Mouse (Mus musculus): ENCODE measurements around the gene Tsr2. TPM values are rescaled to one million over a fixed set of nuclear protein-coding genes. Genes with fewer than 3 reads are reported as not detected.

Tsr2 gene
- polyA plus RNA-seq, 1 experiment, result 7.1 TPM

- no peak for TF ChIP-seq GATA1 (IDR thresholded peaks at IDR 0.05; ENCODE audit: low read length)
Observed at GRCm38 (mm10) chrX:151055559-151055958, 40.8 kb downstream of the Tsr2 start.

GRCm38 (mm10) chrX:151054489-151054888 is 41.9 kb downstream of the Tsr2 start:
- no peak for TF ChIP-seq GATA1 (IDR thresholded peaks at IDR 0.05; ENCODE audit: low read length)

GRCm38 (mm10) chrX:151050337-151050736 is 46.0 kb downstream of the Tsr2 start:
- TF ChIP-seq GATA1 (IDR thresholded peaks at IDR 0.05; ENCODE audit: low read length), result no peak

- TF ChIP-seq GATA1 (IDR thresholded peaks at IDR 0.05; ENCODE audit: low read length), result no peak
Observed at GRCm38 (mm10) chrX:151049661-151050215, 46.6 kb downstream of the Tsr2 start.

- no peak for TF ChIP-seq GATA1 (IDR thresholded peaks at IDR 0.05; ENCODE audit: low read length)
Observed at GRCm38 (mm10) chrX:151047431-151048058, 48.8 kb downstream of the Tsr2 start.

GRCm38 (mm10) chrX:151046777-151047430 is 49.4 kb downstream of the Tsr2 start:
- TF ChIP-seq GATA1 (IDR thresholded peaks at IDR 0.05; ENCODE audit: low read length), result no peak

GRCm38 (mm10) chrX:151046321-151046720 is 50.0 kb downstream of the Tsr2 start:
- no peak for TF ChIP-seq GATA1 (IDR thresholded peaks at IDR 0.05; ENCODE audit: low read length)

- TF ChIP-seq GATA1 (IDR thresholded peaks at IDR 0.05; ENCODE audit: low read length), result no peak
Observed at GRCm38 (mm10) chrX:151045850-151046249, 50.5 kb downstream of the Tsr2 start, which contains the start of gene Fgd1. Gene Fgd1, plus strand, starts transcription at chrX:151046150.

- TF ChIP-seq GATA1 (IDR thresholded peaks at IDR 0.05; ENCODE audit: low read length), result no peak
Observed at GRCm38 (mm10) chrX:151041223-151041622, 55.1 kb downstream of the Tsr2 start.

Other genes starting within 250 kb of the Tsr2 start
- 0.71 and 1.1 TPM in 2 replicates for gene Gnl3l, start 79.2 kb downstream of the Tsr2 start, polyA plus RNA-seq (2012)
- not detected in 2 replicates for gene Fgd1, start 50.4 kb downstream of the Tsr2 start, polyA plus RNA-seq (2012)
- not detected in 2 replicates for gene Wnk3, start 101.5 kb upstream of the Tsr2 start, polyA plus RNA-seq (2012)
- gene Fam120c, start 247.6 kb upstream of the Tsr2 start, polyA plus RNA-seq (2012), result 2.7 and 3.3 TPM in 2 replicates